Mouse (Mus musculus) CH12.LX (cell line): Measurements from ENCODE around the gene Gm48551. TPM values are rescaled to one million over a fixed set of nuclear protein-coding genes. Genes with fewer than 3 reads are reported as not detected.

Source experiments
- DNase-seq: peaks from one replicate; pipeline ENCODE4 v3.0.0-alpha.2; 2013; ENCODE audit errors: extremely low read depth
- H3K27ac ChIP-seq: 2 replicates; pipeline ENCODE4 v1.5.1; 2012; ENCODE audit warnings: low read depth, mild to moderate bottlenecking, control low read depth, moderate library complexity; ENCODE audit not compliant: insufficient read depth
- H3K27me3 ChIP-seq: replicated peaks from 2 replicates; pipeline ENCODE3; 2012; ENCODE audit warnings: inconsistent platforms
- H3K36me3 ChIP-seq, 2 experiments: replicated peaks in 1 of 2; 2 replicates each; pipeline versions ENCODE3 to v1.6.1; 2012; ENCODE audit warnings: inconsistent platforms in 1 of 2, low read length in 1 of 2, mild to moderate bottlenecking in 1 of 2, mixed read lengths in 1 of 2, moderate library complexity in 1 of 2; ENCODE audit not compliant: control insufficient read depth in 1 of 2, insufficient read depth in 1 of 2
- H3K4me1 ChIP-seq, 2 experiments: 2 replicates each; pipeline ENCODE4 v1.6.1; 2012; ENCODE audit warnings: inconsistent platforms in 1 of 2, moderate library complexity in 1 of 2; ENCODE audit not compliant: insufficient read depth in 2 of 2, control insufficient read depth in 1 of 2
- H3K4me2 ChIP-seq: 2 replicates; pipeline ENCODE4 v1.6.1; 2012; ENCODE audit warnings: low read depth, mild to moderate bottlenecking, control low read depth; ENCODE audit not compliant: poor library complexity, insufficient read depth, severe bottlenecking
- H3K4me3 ChIP-seq, 3 experiments: fragments of 150-350 bp in 1 of 3; sonication (generic) in 1 of 3; replicated peaks in 1 of 3; 2 replicates each; pipeline versions ENCODE3 to v1.5.1; 2011 to 2012; ENCODE audit warnings: low read depth in 2 of 3, low read length in 2 of 3, mild to moderate bottlenecking in 2 of 3, moderate library complexity in 2 of 3, control low read depth in 1 of 3, improper control_type of control experiment in 1 of 3, inconsistent platforms in 1 of 3, mixed read lengths in 1 of 3; ENCODE audit not compliant: poor library complexity in 1 of 3
- H3K79me2 ChIP-seq: replicated peaks from 2 replicates; pipeline ENCODE4 v1.6.1; 2012; ENCODE audit warnings: mild to moderate bottlenecking, moderate library complexity; ENCODE audit not compliant: control insufficient read depth, poor library complexity, insufficient read depth, severe bottlenecking; ENCODE audit errors: extremely low read depth
- H3K9ac ChIP-seq: 2 replicates; pipeline ENCODE4 v1.6.1; 2012; ENCODE audit warnings: low read depth, mild to moderate bottlenecking, control low read depth, moderate library complexity; ENCODE audit not compliant: insufficient read depth
- H3K9me3 ChIP-seq: replicated peaks from 2 replicates; pipeline ENCODE3; 2012; ENCODE audit warnings: low read length, inconsistent platforms, mixed read lengths
- BHLHE40 ChIP-seq: IDR thresholded peaks from 2 replicates; pipeline ENCODE4 v1.6.1; 2011; ENCODE audit warnings: mild to moderate bottlenecking, low read depth, low read length, improper control_type of control experiment
- CHD2 ChIP-seq: IDR thresholded peaks from 2 replicates; pipeline ENCODE4 v1.6.1; 2011; ENCODE audit warnings: low read length, improper control_type of control experiment
- CTCF ChIP-seq, 2 experiments: IDR thresholded peaks in 1 of 2; conservative IDR thresholded peaks in 1 of 2; 2 replicates each; pipeline ENCODE4 v1.5.1; 2011 to 2012; ENCODE audit warnings: low read depth in 2 of 2, low read length in 2 of 2, improper control_type of control experiment in 1 of 2, inconsistent platforms in 1 of 2, mild to moderate bottlenecking in 1 of 2, moderate library complexity in 1 of 2
- ELF1 ChIP-seq: IDR thresholded peaks from 2 replicates; pipeline ENCODE4 v1.6.1; 2014; ENCODE audit warnings: low read depth, mild to moderate bottlenecking, inconsistent platforms, low read length, improper control_type of control experiment
- EP300 ChIP-seq: IDR thresholded peaks from 2 replicates; pipeline ENCODE4 v1.6.1; 2011; ENCODE audit warnings: low read length, improper control_type of control experiment
- ETS1 ChIP-seq: conservative IDR thresholded peaks from 2 replicates; pipeline ENCODE4 v1.6.1; 2012; ENCODE audit warnings: low read depth, mild to moderate bottlenecking, inconsistent platforms, low read length, improper control_type of control experiment, moderate library complexity
- IRF4 ChIP-seq: IDR thresholded peaks from 2 replicates; pipeline ENCODE4 v1.6.1; 2014; ENCODE audit warnings: low read depth, mild to moderate bottlenecking, inconsistent platforms, low read length, improper control_type of control experiment
- JUND ChIP-seq: conservative IDR thresholded peaks from 2 replicates; pipeline ENCODE4 v1.6.1; 2011; ENCODE audit warnings: low read depth, low read length, improper control_type of control experiment
- MAFK ChIP-seq: IDR thresholded peaks from 2 replicates; pipeline ENCODE4 v1.6.1; 2011; ENCODE audit warnings: low read length, improper control_type of control experiment; ENCODE audit not compliant: insufficient replicate concordance
- NRF1 ChIP-seq: IDR thresholded peaks from 2 replicates; pipeline ENCODE4 v1.6.1; 2014; ENCODE audit warnings: low read depth, mild to moderate bottlenecking, inconsistent platforms, low read length, improper control_type of control experiment, moderate library complexity
- POLR2AphosphoS2 ChIP-seq: IDR thresholded peaks from 2 replicates; pipeline ENCODE4 v1.6.1; 2011; ENCODE audit warnings: low read depth, low read length, improper control_type of control experiment
- RAD21 ChIP-seq: IDR thresholded peaks from 2 replicates; pipeline ENCODE4 v1.6.1; 2011; ENCODE audit warnings: low read depth, mild to moderate bottlenecking, low read length, improper control_type of control experiment, moderate library complexity
- RCOR1 ChIP-seq: conservative IDR thresholded peaks from 2 replicates; pipeline ENCODE4 v1.6.1; 2012; ENCODE audit warnings: low read depth, mild to moderate bottlenecking, inconsistent platforms, low read length, improper control_type of control experiment
- SMC3 ChIP-seq: IDR thresholded peaks from 2 replicates; pipeline ENCODE4 v1.6.1; 2011; ENCODE audit warnings: low read depth, low read length, improper control_type of control experiment
- TBP ChIP-seq: conservative IDR thresholded peaks from 2 replicates; pipeline ENCODE4 v1.6.1; 2011; ENCODE audit warnings: low read depth, low read length, improper control_type of control experiment
- USF1 ChIP-seq: IDR thresholded peaks from 2 replicates; pipeline ENCODE4 v1.6.1; 2014; ENCODE audit warnings: low read depth, mild to moderate bottlenecking, inconsistent platforms, low read length, improper control_type of control experiment
- ZMIZ1 ChIP-seq: IDR thresholded peaks from 2 replicates; pipeline ENCODE4 v1.6.1; 2012; ENCODE audit warnings: low read depth, mild to moderate bottlenecking, inconsistent platforms, low read length, improper control_type of control experiment
- ZNF384 ChIP-seq: IDR thresholded peaks from 2 replicates; pipeline ENCODE4 v1.6.1; 2012; ENCODE audit warnings: low read depth, low read length, improper control_type of control experiment, inconsistent platforms
- dilution Hi-C: fragments of 300-500 bp; cut with MboI; formaldehyde crosslinking; loops from 2 replicates; pipeline ENCODE4 v1.14.3; 2020; ENCODE audit warnings: low sequenced_read_pairs; ENCODE audit not compliant: extremely low pct_unique_long_range_greater_than_20kb, extremely low pct_ligation_motif_present
- in situ Hi-C: fragments of 300-500 bp; cut with MboI; formaldehyde crosslinking; loops from 3 replicates; pipeline ENCODE4 v1.14.3; 2019; ENCODE audit warnings: low sequenced_read_pairs, low pct_ligation_motif_present, low pct_unique_long_range_greater_than_20kb, mixed read lengths
- polyA plus RNA-seq: library from polyadenylated mRNA; unstranded; fragments of >175 nt; gene quantifications from 2 replicates; pipeline ENCODE4 v1.2.1, GENCODE M21; 2012; ENCODE audit warnings: low read depth; ENCODE audit not compliant: insufficient read length
- total RNA-seq, 2 experiments: library from RNA; depleted of rRNA; stranded (reverse); fragments of 300-350 nt in 1 of 2; fragments of >200 nt in 1 of 2; gene quantifications; 2 replicates each; pipeline ENCODE4 v1.2.3; 2012 to 2014

The Gm48551 gene
- total and polyA plus RNA-seq, 3 experiments: 1.0 to 3.4 (median 1.2) TPM

- Histone ChIP-seq H3K4me3 (no peak overlapping the region), H3K79me2 (no peaks in the 10 kb centered on the region)
- no peak for TF ChIP-seq MAFK
- no peak for TF ChIP-seq ZMIZ1
- no peak for TF ChIP-seq EP300
- no peak for TF ChIP-seq JUND
- TF ChIP-seq POLR2AphosphoS2: no peak
- no peak for TF ChIP-seq ELF1
- TF ChIP-seq RCOR1: no peak
- no peak for TF ChIP-seq CTCF (conservative IDR thresholded peaks at IDR 0.05 in 1 of 2, IDR thresholded peaks at IDR 0.05 in 1 of 2; ENCODE audit: low read depth in 2 of 2, low read length in 2 of 2)
- no peak for TF ChIP-seq IRF4
- TF ChIP-seq TBP: no peak
- no peak for TF ChIP-seq CHD2
- no peak for TF ChIP-seq ETS1
- no peak for TF ChIP-seq BHLHE40
- TF ChIP-seq USF1: no peak
- TF ChIP-seq, all 38 proteins: peak for 0
- peaks cover 24 to 49% of the 10 kb centered on the region in 2 experiments for H3K4me1 ChIP-seq
- no peak for DNase-seq
- no peaks in the 10 kb centered on the region for H3K9me3 ChIP-seq
- no peak overlapping the region for H3K27ac ChIP-seq
- H3K4me2 ChIP-seq: no peak overlapping the region
- dilution Hi-C loops: no loop called here
- no peak overlapping the region for H3K9ac ChIP-seq
- H3K36me3 ChIP-seq: peaks cover 71 to 74% of the 10 kb centered on the region in 2 experiments
- H3K27me3 ChIP-seq: no peaks in the 10 kb centered on the region
- in situ Hi-C loops: loop anchor here (5.0 kb wide), 1 partner anchor 38 kb away; no protein-coding TSS in a partner anchor
These were observed 20.5 kb downstream of the Gm48551 start for GRCm38 (mm10) chr10:81404720-81405119.

- H3K4me1 ChIP-seq: peaks cover 32 to 59% of the 10 kb centered on the region in 2 experiments
- TF ChIP-seq NRF1 (no peak), ZNF384 (no peak), SMC3 (peak; percentile 39), RAD21 (peak; percentile 22), CTCF (conservative IDR thresholded peaks at IDR 0.05 in 1 of 2, IDR thresholded peaks at IDR 0.05 in 1 of 2; ENCODE audit: low read depth in 2 of 2, low read length in 2 of 2) (peak; percentile 79 to 83)
- DNase-seq: peak; percentile 71
These were observed 21.4 kb downstream of the Gm48551 start for GRCm38 (mm10) chr10:81405588-81406201.

More at GRCm38 (mm10) chr10:81405588-81406201, 21.4 kb downstream of the Gm48551 start:
- H3K36me3 ChIP-seq: peaks cover 62 to 64% of the 10 kb centered on the region in 2 experiments
- dilution Hi-C loops: no loop called here
- peak overlapping the region; percentile 59 for H3K27ac ChIP-seq
- no peak overlapping the region for H3K4me2 ChIP-seq
- no peaks in the 10 kb centered on the region for H3K79me2 ChIP-seq
- no peak overlapping the region for H3K9ac ChIP-seq
- no peak overlapping the region for H3K4me3 ChIP-seq
- no peaks in the 10 kb centered on the region for H3K27me3 ChIP-seq
- no peaks in the 10 kb centered on the region for H3K9me3 ChIP-seq
- in situ Hi-C loops: loop anchor here (5.0 kb wide), 1 partner anchor 37 kb away; no protein-coding TSS in a partner anchor
